Mouse (Mus musculus) layer of hippocampus, adult 2 months (tissue): ENCODE results near the gene Surf2. TPM values are rescaled to one million over a fixed set of nuclear protein-coding genes. Genes with fewer than 3 reads are reported as not detected.
"Not testable (repeated sequence)": the region's sequence is repeated elsewhere in the genome, so short reads cannot be mapped to it uniquely, and the experiment has no call there.

Experiments
- DNase-seq, 2 experiments: peaks; one replicate each; pipeline ENCODE4 v3.0.0; 2022; ENCODE audit warnings: low spot score in 2 of 2
- H3K27ac ChIP-seq: fragments of 200-600 bp; 2 replicates; pipeline ENCODE4 v1.8.1; 2022
- H3K4me3 ChIP-seq: fragments of 200-600 bp; 2 replicates; pipeline ENCODE4 v1.8.1; 2022; ENCODE audit warnings: mild to moderate bottlenecking
- CTCF ChIP-seq: fragments of 200-600 bp; conservative IDR thresholded peaks from 2 replicates; pipeline ENCODE4 v1.8.1; 2022; ENCODE audit warnings: antibody characterized with exemption, mild to moderate bottlenecking, moderate library complexity
- long read RNA-seq, 2 experiments: library from polyadenylated mRNA; stranded (forward); transcript quantifications; one replicate each; pipeline ENCODE4 v2.0.0; 2021; ENCODE audit warnings: borderline mapping rate in 2 of 2
- total RNA-seq, 2 experiments: library from RNA; stranded (reverse); gene quantifications; 2 replicates each; pipeline ENCODE4 v1.2.3; 2021

Gene Surf2
- 10 to 100 TPM; 35.9 to 36.9 TPM for total RNA-seq
- long read RNA-seq, experiment 1, partial matches to known transcripts: 1 of 11 reads
- long read RNA-seq, experiment 1, other reads (novel, unspliced or antisense): 5 of 11 reads
- long read RNA-seq, experiment 2, transcript Surf2-201 (6 exons, 1,203 nt): major isoform, 11 of 25 reads
- long read RNA-seq, experiment 2, partial matches to known transcripts: 3 of 25 reads
- long read RNA-seq, experiment 2, other reads (novel, unspliced or antisense): 7 of 25 reads

DNA sequence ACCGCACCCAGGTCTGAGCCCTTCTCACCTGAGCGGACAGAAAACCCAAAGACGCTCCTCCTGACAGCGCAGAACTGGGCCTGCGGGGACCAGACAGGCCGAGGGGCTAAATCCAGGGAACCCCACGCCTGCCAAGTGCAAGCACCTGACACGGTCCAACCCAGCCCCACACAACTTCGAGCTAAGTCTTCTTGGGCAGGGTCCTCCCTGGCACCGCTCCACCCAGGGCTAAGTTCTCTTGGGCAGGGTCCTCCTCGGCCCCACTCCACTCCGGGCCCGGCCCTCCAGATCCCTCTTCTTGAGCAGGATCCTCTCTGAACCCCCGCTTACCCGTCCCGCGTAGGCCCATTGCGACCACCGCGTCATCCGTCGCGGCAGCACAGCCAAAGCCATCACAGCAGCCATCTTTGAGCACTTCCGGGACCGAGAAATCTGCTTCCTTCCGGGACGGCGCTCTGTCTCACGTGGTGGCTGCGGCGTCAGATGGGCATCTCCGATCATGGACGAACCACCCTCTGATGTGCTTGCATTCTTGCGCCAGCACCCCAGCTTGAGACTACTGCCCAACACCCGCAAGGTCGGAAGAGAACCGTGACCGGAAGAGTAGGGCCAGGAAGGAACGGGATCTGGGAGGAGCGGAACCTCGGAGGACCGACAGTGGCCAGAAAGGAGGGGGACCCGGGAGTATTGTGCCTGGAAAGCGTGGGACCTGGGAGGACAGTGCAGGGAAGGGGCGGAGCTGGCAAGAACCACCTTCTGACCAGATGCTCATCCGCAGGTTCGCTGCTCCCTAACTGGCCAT is at the start of gene Surf2, which contains the start of gene Surf1:
Gene Surf2 (plus strand): TSS at position 441 of the 802 bp plus-strand sequence.
Gene Surf1 (minus strand): TSS at position 604 of the 802 bp plus-strand sequence.
- peak within 1 kb of the TSS; percentile 94 for H3K27ac ChIP-seq
- peak within 1 kb of the TSS; percentile 95 for H3K4me3 ChIP-seq
- no peak for TF ChIP-seq CTCF
- DNase-seq: peak; percentile 85 to 86

DNA sequence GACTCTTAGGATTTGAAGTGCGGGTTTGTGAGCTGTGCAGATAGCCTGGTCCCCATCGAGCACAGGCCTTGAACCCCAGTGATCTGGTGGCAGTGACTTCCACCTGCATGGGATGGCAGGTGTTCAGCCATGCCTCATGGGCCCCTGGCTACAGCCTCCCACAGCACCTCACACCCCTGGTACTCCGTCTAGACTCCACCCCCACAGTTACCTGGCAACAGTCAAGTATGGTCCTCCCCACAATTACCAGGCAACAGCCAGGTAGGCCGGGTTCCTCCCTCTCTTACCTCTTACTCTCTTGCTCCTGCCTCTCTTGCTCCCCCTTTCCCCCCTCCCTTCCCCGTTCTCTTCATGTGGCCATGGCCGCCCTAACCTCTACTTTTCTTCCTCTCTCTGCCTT is 45.5 kb upstream of the Surf2 start:
- Histone ChIP-seq H3K27ac (no peak overlapping the region), H3K4me3 (no peak overlapping the region)
- no peak for DNase-seq
- TF ChIP-seq CTCF: no peak

DNA sequence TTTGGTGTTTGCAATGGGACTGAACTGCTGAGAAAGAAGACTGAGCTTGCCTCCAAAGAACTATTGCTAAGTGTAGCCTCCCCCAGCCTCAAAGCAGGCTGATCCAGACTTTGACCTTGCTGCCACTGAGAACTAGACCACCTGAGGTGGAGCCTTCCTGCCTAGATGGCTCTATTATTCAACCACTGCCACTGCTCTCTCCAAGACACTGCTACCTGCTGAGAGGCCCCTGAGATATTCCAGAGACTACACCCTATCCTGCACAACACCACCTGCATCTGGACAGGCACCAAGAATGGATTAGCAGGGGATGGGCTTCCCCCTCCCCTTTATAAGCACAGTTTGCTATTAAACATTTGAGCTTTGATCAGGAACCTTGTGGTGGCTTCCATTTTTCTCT is 37.6 kb upstream of the Surf2 start:
- TF ChIP-seq CTCF: no peak

DNA sequence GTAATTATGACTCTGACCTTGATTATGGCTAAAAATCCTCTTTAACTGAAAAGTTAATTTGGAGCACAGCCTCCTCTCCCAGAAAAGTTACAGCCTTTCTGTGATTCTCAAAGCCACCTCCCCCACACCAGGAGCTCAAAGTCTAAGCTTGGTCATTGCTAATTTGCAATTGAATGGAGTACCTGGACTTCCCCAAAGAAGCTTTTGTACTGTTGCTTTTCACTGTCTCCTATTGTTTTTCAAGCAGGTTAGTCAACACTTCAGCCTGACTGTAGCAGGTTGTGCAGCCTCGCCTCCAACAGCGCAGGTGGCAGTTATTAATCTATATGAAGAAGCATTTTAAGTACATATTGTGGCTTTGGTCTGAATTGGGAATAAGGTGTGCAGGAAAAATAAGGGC is 30.6 kb upstream of the Surf2 start:
- DNase-seq, H3K4me3 ChIP-seq, H3K27ac ChIP-seq: not testable (repeated sequence)

More for the DNA sequence above, 37.6 kb upstream of the Surf2 start:
- Histone ChIP-seq H3K4me3 (no peak overlapping the region), H3K27ac (no peak overlapping the region)
- no peak for DNase-seq

DNA sequence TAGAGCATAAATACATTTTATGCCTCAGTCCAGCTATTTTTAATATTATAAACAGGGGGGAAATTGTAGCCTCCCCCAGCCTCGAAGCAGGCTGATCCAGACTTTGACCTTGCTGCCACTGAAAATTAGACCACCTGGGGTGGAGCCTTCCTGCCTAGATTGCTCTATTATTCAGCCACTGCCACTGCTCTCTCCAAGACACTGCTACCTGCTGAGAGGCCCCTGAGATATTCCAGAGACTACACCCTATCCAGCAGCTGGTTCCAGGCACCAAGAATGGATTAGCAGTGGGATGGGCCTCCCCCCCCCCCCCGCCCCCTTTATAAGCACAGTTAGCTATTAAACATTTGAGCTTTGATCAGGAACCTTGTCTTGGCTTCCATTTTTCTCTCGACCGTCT is 30.0 kb upstream of the Surf2 start:
- H3K4me3 ChIP-seq, DNase-seq, H3K27ac ChIP-seq: not testable (repeated sequence)

DNA sequence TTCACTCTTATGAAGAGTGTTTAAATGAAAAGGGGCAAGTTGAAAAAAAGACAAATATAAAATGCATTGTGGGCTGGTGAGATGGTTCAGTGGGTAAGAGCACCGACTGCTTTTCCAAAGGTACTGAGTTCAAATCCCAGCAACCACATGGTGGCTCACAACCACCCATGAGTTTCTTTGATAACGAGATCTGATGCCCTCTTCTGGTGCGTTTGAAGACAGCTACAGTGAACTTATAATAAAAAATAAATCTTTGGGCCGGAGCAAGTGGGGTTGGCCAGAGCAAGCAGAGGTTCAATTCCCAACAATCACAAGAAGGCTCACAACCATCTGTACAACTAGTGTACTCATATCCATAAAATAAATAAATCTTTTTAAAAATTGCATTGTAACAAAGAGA is 20.3 kb upstream of the Surf2 start:
- no peak for DNase-seq
- Histone ChIP-seq H3K27ac (no peak overlapping the region), H3K4me3 (no peak overlapping the region)
- peak; percentile 56 for TF ChIP-seq CTCF

DNA sequence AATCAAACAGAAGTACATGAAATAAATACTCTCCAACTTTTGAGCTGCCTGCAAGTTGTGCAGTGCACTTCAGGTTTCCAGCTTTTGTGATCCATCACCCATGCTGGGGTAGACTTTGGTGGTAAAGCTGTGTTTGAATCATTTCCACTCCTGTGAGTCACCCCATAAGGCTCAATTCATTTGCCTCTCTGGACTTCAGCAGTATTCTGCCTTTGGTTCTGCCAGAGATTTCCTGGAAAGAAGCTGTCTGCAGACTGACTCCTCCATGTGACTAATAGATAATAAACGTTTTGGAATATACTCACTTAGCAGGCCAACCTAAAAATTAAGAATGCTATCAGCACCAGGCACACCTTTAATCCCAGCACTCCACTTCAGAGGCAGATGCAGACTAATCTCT is 15.4 kb upstream of the Surf2 start:
- DNase-seq: no peak
- H3K27ac ChIP-seq: no peak overlapping the region
- TF ChIP-seq CTCF: no peak
- H3K4me3 ChIP-seq: no peak overlapping the region

DNA sequence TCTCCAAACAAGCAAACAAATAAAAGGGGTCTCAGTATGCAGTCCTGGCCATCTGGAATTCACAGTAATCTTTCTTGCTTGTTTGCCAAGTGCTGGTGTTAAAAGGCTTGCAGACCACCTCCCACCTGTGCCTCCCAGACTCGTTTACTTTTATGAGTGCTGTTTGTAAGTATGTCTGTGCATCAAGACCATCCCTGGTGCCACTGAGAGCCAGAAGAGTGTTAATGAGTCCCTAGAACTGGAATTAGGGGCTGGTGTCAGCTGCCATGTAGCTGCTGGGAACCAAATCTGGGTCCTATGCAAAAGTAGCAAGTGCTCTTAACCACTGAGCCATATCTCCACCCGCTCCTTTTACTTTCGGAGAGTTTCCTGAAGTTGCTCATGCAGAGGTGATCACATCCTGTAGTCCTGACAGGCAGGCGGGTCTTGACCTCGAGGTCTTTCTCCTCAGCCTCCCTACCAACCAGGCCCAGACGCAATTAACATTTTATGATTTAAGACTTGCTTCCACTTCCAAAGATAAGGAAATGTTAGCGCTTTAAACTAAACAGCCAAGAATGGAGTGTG is 14.2 kb upstream of the Surf2 start:
- H3K27ac ChIP-seq: peak overlapping the region; percentile 92; the same call in 1 of the 2 replicates
- peak overlapping the region; percentile 90 for H3K4me3 ChIP-seq
- no peak for DNase-seq
- TF ChIP-seq CTCF: no peak

DNA sequence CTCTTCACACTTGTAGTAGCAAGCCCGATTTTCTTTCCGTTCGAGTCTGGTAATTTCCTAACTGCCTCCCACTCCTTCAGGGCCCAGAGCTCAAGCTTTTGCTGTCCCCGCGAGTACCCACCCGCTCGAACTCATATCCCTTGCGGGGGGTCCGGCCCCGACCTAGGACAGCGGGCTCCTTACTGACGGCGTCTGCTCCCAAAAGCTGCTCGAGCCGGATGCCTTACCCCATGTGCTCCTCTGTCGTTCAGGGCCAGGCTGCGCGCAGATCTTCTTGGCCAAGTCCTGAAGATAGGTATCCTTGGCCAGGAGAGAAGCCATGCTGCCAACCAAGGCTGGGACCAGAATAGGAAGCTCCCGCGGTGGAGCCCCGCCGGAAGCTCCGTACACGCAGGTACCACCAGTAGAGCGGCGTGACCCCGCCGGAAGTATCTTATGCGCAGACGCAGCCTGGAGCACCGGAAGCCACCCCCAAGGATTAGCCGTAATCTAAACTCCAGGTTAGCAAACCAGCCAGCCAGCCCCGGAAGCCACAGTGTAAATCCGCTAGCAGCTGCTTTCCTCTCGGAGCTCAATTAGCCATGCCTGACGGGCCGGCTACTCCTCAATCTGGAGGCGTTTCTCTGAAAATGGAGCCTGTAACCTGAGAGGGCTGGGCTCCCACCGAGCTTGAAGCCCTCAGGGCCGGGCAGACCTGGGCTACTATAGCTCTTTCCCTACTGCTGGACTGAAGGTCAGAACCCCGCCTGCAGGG is 13.5 kb upstream of the Surf2 start, which contains the start of gene Surf6:
Gene Surf6 (minus strand): TSS at position 413 of the 754 bp plus-strand sequence.
- TF ChIP-seq CTCF: no peak
- H3K4me3 ChIP-seq: peak within 1 kb of the TSS; percentile 90
- H3K27ac ChIP-seq: peak within 1 kb of the TSS; percentile 92
- peak; percentile 95 to 97 for DNase-seq

DNA sequence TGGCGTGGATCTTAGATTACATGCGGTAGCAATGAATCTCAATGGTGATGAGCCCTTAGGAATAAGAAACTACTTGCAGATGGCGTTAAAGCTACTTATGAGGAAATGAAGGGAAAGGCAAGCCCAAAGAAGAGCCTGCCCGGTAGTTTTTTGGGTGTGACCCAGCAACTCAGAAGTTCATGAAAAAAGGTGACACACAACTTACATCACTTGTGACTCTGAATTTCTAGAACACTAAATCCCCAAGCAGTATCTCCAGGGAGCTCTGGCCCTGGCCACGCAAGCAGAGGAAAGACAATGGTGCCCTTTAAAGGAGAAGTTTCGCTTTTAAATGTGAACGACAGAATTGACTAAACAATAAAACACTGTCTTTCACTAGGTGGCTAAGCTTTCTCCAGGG is 12.9 kb upstream of the Surf2 start:
- Histone ChIP-seq H3K4me3 (peak overlapping the region; percentile 90), H3K27ac (peak overlapping the region; percentile 92)
- DNase-seq: no peak
- TF ChIP-seq CTCF: no peak

DNA sequence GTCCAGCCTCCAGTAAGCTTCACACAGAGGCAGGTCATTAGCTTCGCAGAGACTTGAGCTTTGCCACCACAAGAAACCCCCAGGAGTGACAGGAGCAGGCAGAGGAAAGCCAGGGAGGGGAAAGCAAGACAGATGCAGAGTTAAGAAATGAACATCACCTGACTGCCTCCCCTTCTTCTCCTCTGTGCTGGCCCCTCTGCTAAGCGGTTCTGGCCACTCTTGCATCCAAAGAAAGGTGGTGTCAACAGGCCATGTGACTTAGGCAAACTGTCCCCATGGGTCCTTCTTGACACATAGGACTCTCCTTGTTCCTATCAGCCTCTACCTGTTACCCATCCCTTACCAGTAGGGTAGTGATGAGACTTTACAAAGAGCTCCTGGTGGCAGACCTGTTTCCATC is 10.2 kb upstream of the Surf2 start:
- TF ChIP-seq CTCF: no peak
- Histone ChIP-seq H3K4me3 (no peak overlapping the region), H3K27ac (no peak overlapping the region)
- no peak for DNase-seq

DNA sequence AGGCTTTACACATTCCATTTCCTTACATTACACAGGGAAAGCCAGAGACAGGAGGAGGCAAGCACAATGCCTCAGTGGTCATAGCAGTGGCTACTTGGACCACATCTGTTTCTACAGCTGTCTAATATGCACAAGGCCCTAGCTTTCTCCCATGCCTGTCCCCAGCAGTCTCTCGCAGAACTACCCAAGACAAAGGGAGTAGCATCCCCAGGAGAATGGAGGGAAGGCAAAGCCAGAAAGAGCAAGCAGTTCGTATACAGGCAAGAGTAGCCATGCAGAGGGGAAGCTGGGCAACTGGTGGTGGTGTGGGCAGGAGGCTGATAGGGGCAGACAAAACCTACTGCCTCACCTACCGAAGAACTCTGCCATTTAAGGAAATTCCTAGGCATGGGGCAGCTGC is 9.7 kb upstream of the Surf2 start:
- DNase-seq: no peak
- no peak for TF ChIP-seq CTCF
- Histone ChIP-seq H3K4me3 (no peak overlapping the region), H3K27ac (no peak overlapping the region)

DNA sequence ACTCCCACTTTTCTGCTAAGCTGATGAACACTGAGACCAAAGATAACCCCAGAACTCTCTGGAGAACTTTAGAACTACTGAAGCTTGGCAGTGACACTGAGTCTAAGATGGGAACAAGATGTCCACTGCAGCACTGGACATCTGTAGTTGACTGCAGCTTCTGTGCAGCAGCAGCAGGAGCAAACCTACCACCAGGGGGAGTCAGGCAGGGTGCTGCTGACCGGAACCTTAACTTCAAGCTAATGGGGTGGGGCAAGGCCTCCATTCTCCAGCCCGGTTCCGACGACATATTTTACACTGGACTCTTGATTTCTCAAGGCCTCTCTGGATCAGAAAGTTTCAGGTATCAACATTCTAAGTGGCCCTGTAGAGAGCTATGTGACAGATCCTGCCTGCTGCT is 9.1 kb upstream of the Surf2 start:
- no peak for DNase-seq
- Histone ChIP-seq H3K27ac (no peak overlapping the region), H3K4me3 (no peak overlapping the region)
- peak; percentile 82 for TF ChIP-seq CTCF
